Mouse (Mus musculus): ENCODE results near the gene Fam217a.

- TF ChIP-seq CTCF (IDR thresholded peaks at IDR 0.05; ENCODE audit: borderline replicate concordance, insufficient read depth, low read depth, low read length) (no peak), POLR2A (IDR thresholded peaks at IDR 0.05; ENCODE audit: borderline replicate concordance, insufficient read depth, low read length) (no peak)
Observed at GRCm38 (mm10) chr13:34973149-34973548, 49.0 kb upstream of the Fam217a start.

Data from cerebellum, adult 2 months (tissue).